In the genomic region with DNA sequence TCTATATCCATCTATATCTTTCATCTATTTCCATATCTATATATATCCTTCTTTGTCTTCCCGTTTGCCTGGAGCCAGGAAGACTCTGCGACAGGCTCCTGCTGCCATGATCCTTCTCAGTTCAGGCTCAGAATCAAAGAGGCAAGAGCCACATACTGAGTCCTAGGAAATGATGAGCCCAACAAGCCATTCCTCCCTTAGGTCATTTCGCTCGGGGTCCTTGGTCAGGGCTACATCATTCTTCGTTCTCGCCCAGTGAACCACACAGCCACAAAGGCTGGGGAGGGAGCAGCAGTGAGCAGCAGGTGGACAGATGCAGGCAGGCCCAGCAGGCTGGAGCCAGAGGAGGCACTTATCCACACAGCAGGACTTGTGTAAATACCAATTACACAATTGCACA, we compare ENCODE assay signal across 29 mouse cellular contexts. TPM values are rescaled to one million over a fixed set of nuclear protein-coding genes. Genes with fewer than 3 reads are reported as not detected.
"Had no signal": no experiment of that assay in that cellular context is flagged by ENCODE, and none has a peak within 500 bp of the region (broad histone marks: within the 10 kb centered on the region; RNA-seq: fewer than 3 reads in every experiment).

No protein-coding gene starts in this region.

- H3K9ac ChIP-seq: heart, embryonic 13.5 days; heart, embryonic 15.5 days; hindbrain, embryonic 13.5 days; hindbrain, embryonic 15.5 days; kidney, embryonic 15.5 days; limb, embryonic 13.5 days; limb, embryonic 15.5 days; liver, embryonic 12.5 days had no signal

- ATAC-seq: hindbrain, postnatal 0 days; intestine, embryonic 16.5 days; liver, embryonic 12.5 days had no signal

- H3K27ac ChIP-seq: heart, adult 2 months; heart, embryonic 13.5 days; heart, embryonic 15.5 days; hindbrain, embryonic 13.5 days; hindbrain, embryonic 15.5 days; hindbrain, postnatal 0 days; kidney, embryonic 15.5 days; kidney, postnatal 0 days; limb, embryonic 13.5 days; limb, embryonic 15.5 days; liver, embryonic 12.5 days had no signal

- H3K27me3 ChIP-seq: heart, embryonic 13.5 days; heart, embryonic 15.5 days; hindbrain, embryonic 13.5 days; hindbrain, embryonic 15.5 days; kidney, embryonic 15.5 days; limb, embryonic 13.5 days; limb, embryonic 15.5 days; liver, embryonic 12.5 days had no signal

- H3K4me2 ChIP-seq: heart, embryonic 13.5 days; heart, embryonic 15.5 days; hindbrain, embryonic 13.5 days; hindbrain, embryonic 15.5 days; kidney, embryonic 15.5 days; limb, embryonic 13.5 days; limb, embryonic 15.5 days; liver, embryonic 12.5 days had no signal

- DNase-seq: gastrocnemius, postnatal 14 days; gastrocnemius, postnatal 36 days; heart, adult 2 months; heart, postnatal 14 days; heart, postnatal 36 days; kidney, adult 11 months; kidney, adult 2 months; kidney, adult 9 months; kidney, postnatal 14 days; kidney, postnatal 36 days; layer of hippocampus, adult 9-11 months; layer of hippocampus, postnatal 36 days; left cerebral cortex, postnatal 4 days had no signal

- H3K36me3 ChIP-seq: heart, embryonic 15.5 days; hindbrain, embryonic 13.5 days; hindbrain, embryonic 15.5 days; liver, embryonic 12.5 days had no signal

- H3K4me1 ChIP-seq: heart, embryonic 13.5 days; hindbrain, embryonic 15.5 days had no signal

- H3K9me3 ChIP-seq: heart, embryonic 13.5 days; heart, embryonic 15.5 days; hindbrain, embryonic 13.5 days; hindbrain, embryonic 15.5 days; kidney, embryonic 15.5 days; limb, embryonic 13.5 days; limb, embryonic 15.5 days; liver, embryonic 12.5 days had no signal

- H3K4me3 ChIP-seq: heart, adult 2 months; heart, embryonic 13.5 days; heart, embryonic 15.5 days; hindbrain, embryonic 13.5 days; hindbrain, embryonic 15.5 days; kidney, embryonic 15.5 days; limb, embryonic 13.5 days; limb, embryonic 15.5 days; liver, embryonic 12.5 days had no signal

RNA-seq across cellular contexts. Expression of a gene that starts 21.6 kb away (rescaled TPM):
- total RNA-seq: gastrocnemius, adult 18-20 months; hematopoietic stem cell, adult 5-6 weeks; hindbrain, postnatal 0 days; liver, adult 2 months had no signal
- polyA plus RNA-seq: gonadal fat pad, adult 2 months; heart, adult 2 months; kidney, adult 2 months; large intestine, adult 2 months; liver, adult 2 months had no signal

RNA-seq across cellular contexts. Expression of a gene that starts 38.0 kb away (rescaled TPM):
- total RNA-seq: gastrocnemius, adult 18-20 months; gastrocnemius, postnatal 36 days; heart, postnatal 14 days; heart, postnatal 36 days; hematopoietic stem cell, adult 5-6 weeks; liver, adult 2 months had no signal
- polyA plus RNA-seq: heart, adult 2 months; liver, adult 2 months had no signal
